Mouse (Mus musculus): Measurements from ENCODE around the gene Atg7. TPM values are rescaled to one million over a fixed set of nuclear protein-coding genes. Genes with fewer than 3 reads are reported as not detected.
A peak's percentile ranks its signal among the peaks of the same experiment; 100 is the strongest.

Gene Atg7
- polyA plus RNA-seq, 3 experiments from 2014 or later = 29.7 to 39.8 (median 30.4) TPM

GRCm38 (mm10) chr6:114790084-114790483, 147.2 kb downstream of the Atg7 start:
- peak; percentile 77 for ATAC-seq

GRCm38 (mm10) chr6:114790902-114791301, 148.0 kb downstream of the Atg7 start:
- no peak for ATAC-seq

GRCm38 (mm10) chr6:114791846-114792245, 148.9 kb downstream of the Atg7 start:
- ATAC-seq = no peak

GRCm38 (mm10) chr6:114794706-114795105, 151.8 kb downstream of the Atg7 start:
- ATAC-seq = no peak

- ATAC-seq = no peak
These were observed 152.9 kb downstream of the Atg7 start for GRCm38 (mm10) chr6:114795706-114796325.

GRCm38 (mm10) chr6:114797901-114798300, 155.0 kb downstream of the Atg7 start:
- ATAC-seq = no peak

GRCm38 (mm10) chr6:114798715-114799114, 155.8 kb downstream of the Atg7 start:
- ATAC-seq = no peak

GRCm38 (mm10) chr6:114800291-114800965, 157.5 kb downstream of the Atg7 start:
- no peak for ATAC-seq

GRCm38 (mm10) chr6:114803915-114804535, 161.1 kb downstream of the Atg7 start:
- ATAC-seq = no peak

- no peak for ATAC-seq
These were observed 162.0 kb downstream of the Atg7 start for GRCm38 (mm10) chr6:114804866-114805265.

- ATAC-seq = no peak
These were observed 163.0 kb downstream of the Atg7 start for GRCm38 (mm10) chr6:114805927-114806326.

GRCm38 (mm10) chr6:114807474-114807873, 164.6 kb downstream of the Atg7 start:
- ATAC-seq = no peak

- ATAC-seq = no peak
These were observed 165.9 kb downstream of the Atg7 start for GRCm38 (mm10) chr6:114808654-114809430.

- ATAC-seq = no peak
These were observed 166.5 kb downstream of the Atg7 start for GRCm38 (mm10) chr6:114809431-114809811.

GRCm38 (mm10) chr6:114812322-114812721, 169.4 kb downstream of the Atg7 start:
- no peak for ATAC-seq

- ATAC-seq = no peak
These were observed 169.9 kb downstream of the Atg7 start for GRCm38 (mm10) chr6:114812779-114813178.

GRCm38 (mm10) chr6:114814199-114814881, 171.4 kb downstream of the Atg7 start:
- ATAC-seq = no peak

- no peak for ATAC-seq
These were observed 172.2 kb downstream of the Atg7 start for GRCm38 (mm10) chr6:114814882-114815650.

GRCm38 (mm10) chr6:114817948-114818347, 175.1 kb downstream of the Atg7 start:
- no peak for ATAC-seq

GRCm38 (mm10) chr6:114818471-114818870, 175.6 kb downstream of the Atg7 start:
- ATAC-seq = no peak

GRCm38 (mm10) chr6:114819971-114820481, 177.1 kb downstream of the Atg7 start:
- no peak for ATAC-seq

GRCm38 (mm10) chr6:114821646-114822045, 178.7 kb downstream of the Atg7 start:
- no peak for ATAC-seq
